Mouse (Mus musculus) bone marrow macrophage, adult 2 months (primary cell): ENCODE data around the gene Nebl. TPM values are rescaled to one million over a fixed set of nuclear protein-coding genes. Genes with fewer than 3 reads are reported as not detected.

Experiments
- H3K27ac ChIP-seq: 2 replicates; pipeline ENCODE4 v1.5.1; 2012; ENCODE audit warnings: low read depth, low read length; ENCODE audit not compliant: insufficient read depth
- H3K4me1 ChIP-seq: 2 replicates; pipeline ENCODE4 v1.6.1; 2012; ENCODE audit warnings: low read length; ENCODE audit not compliant: control insufficient read depth, insufficient read depth
- H3K4me3 ChIP-seq: 2 replicates; pipeline ENCODE4 v1.5.1; 2012; ENCODE audit warnings: mild to moderate bottlenecking, low read length, moderate library complexity; ENCODE audit not compliant: insufficient read depth
- CTCF ChIP-seq: IDR thresholded peaks from 2 replicates; pipeline ENCODE4 v1.5.1; 2012; ENCODE audit warnings: low read depth, mild to moderate bottlenecking, low read length, moderate library complexity
- POLR2A ChIP-seq: IDR thresholded peaks from 2 replicates; pipeline ENCODE4 v1.6.1; 2012; ENCODE audit warnings: mild to moderate bottlenecking, low read depth, low read length, borderline replicate concordance
- polyA plus RNA-seq: library from polyadenylated mRNA; stranded (reverse); fragments of >200 nt; gene quantifications from 2 replicates; pipeline ENCODE4 v1.2.4, GENCODE M21; 2012; ENCODE audit not compliant: missing spikeins, insufficient read depth, insufficient read length

Gene Nebl
- polyA plus RNA-seq, 1 experiment = not detected

- Histone ChIP-seq H3K4me1 (no peaks in the 10 kb centered on the region), H3K27ac (no peak overlapping the region), H3K4me3 (no peak overlapping the region)
- no peak for TF ChIP-seq CTCF
- TF ChIP-seq POLR2A = no peak
These were observed 205.3 kb downstream of the Nebl start for GRCm38 (mm10) chr2:17525739-17526526.

- no peak for TF ChIP-seq POLR2A
- no peak for TF ChIP-seq CTCF
- Histone ChIP-seq H3K4me1 (no peaks in the 10 kb centered on the region), H3K4me3 (no peak overlapping the region), H3K27ac (no peak overlapping the region)
These were observed 206.1 kb downstream of the Nebl start for GRCm38 (mm10) chr2:17525211-17525610.

GRCm38 (mm10) chr2:17524205-17524978, 206.9 kb downstream of the Nebl start:
- Histone ChIP-seq H3K27ac (no peak overlapping the region), H3K4me3 (no peak overlapping the region), H3K4me1 (no peaks in the 10 kb centered on the region)
- TF ChIP-seq CTCF (no peak), POLR2A (no peak)

- TF ChIP-seq CTCF = no peak
- Histone ChIP-seq H3K4me3 (no peak overlapping the region), H3K27ac (no peak overlapping the region), H3K4me1 (no peaks in the 10 kb centered on the region)
These were observed 207.5 kb downstream of the Nebl start for GRCm38 (mm10) chr2:17523791-17524190.

- Histone ChIP-seq H3K27ac (no peak overlapping the region), H3K4me3 (no peak overlapping the region), H3K4me1 (no peaks in the 10 kb centered on the region)
- TF ChIP-seq POLR2A = no peak
- no peak for TF ChIP-seq CTCF
These were observed 215.6 kb downstream of the Nebl start for GRCm38 (mm10) chr2:17515686-17516085.

- no peak overlapping the region for H3K27ac ChIP-seq
- no peaks in the 10 kb centered on the region for H3K4me1 ChIP-seq
- no peak for TF ChIP-seq CTCF
- TF ChIP-seq POLR2A = no peak
- H3K4me3 ChIP-seq = no peak overlapping the region
These were observed 216.5 kb downstream of the Nebl start for GRCm38 (mm10) chr2:17514765-17515164.

GRCm38 (mm10) chr2:17509942-17510341, 221.3 kb downstream of the Nebl start:
- Histone ChIP-seq H3K4me3 (no peak overlapping the region), H3K4me1 (no peaks in the 10 kb centered on the region), H3K27ac (no peak overlapping the region)
- TF ChIP-seq CTCF = no peak
- TF ChIP-seq POLR2A = no peak

- Histone ChIP-seq H3K4me3 (no peak overlapping the region), H3K4me1 (no peaks in the 10 kb centered on the region), H3K27ac (no peak overlapping the region)
- TF ChIP-seq CTCF = no peak
- no peak for TF ChIP-seq POLR2A
These were observed 223.9 kb downstream of the Nebl start for GRCm38 (mm10) chr2:17507362-17507761.

GRCm38 (mm10) chr2:17504115-17504774, 227.0 kb downstream of the Nebl start:
- no peaks in the 10 kb centered on the region for H3K4me1 ChIP-seq
- no peak overlapping the region for H3K4me3 ChIP-seq
- TF ChIP-seq CTCF (no peak), POLR2A (no peak)
- H3K27ac ChIP-seq = no peak overlapping the region

- Histone ChIP-seq H3K4me1 (no peaks in the 10 kb centered on the region), H3K27ac (no peak overlapping the region), H3K4me3 (no peak overlapping the region)
- no peak for TF ChIP-seq CTCF
- TF ChIP-seq POLR2A = no peak
These were observed 230.2 kb downstream of the Nebl start for GRCm38 (mm10) chr2:17501075-17501474.
